Mouse (Mus musculus) G1E (cell line): ENCODE measurements around the gene Man2a2.

ENCODE experiments used
- CTCF ChIP-seq: IDR thresholded peaks from 2 replicates; pipeline ENCODE4 v1.5.1; 2012; ENCODE audit warnings: low read depth, low read length, inconsistent platforms, mixed read lengths
- GATA1 ChIP-seq: IDR thresholded peaks from 2 replicates; pipeline ENCODE4 v1.6.1; 2012; ENCODE audit warnings: borderline replicate concordance, low read length, inconsistent platforms, mixed read lengths
- GATA2 ChIP-seq: IDR thresholded peaks from 2 replicates; pipeline ENCODE4 v1.6.1; 2012; ENCODE audit warnings: low read depth, low read length, inconsistent platforms, borderline replicate concordance
- POLR2AphosphoS5 ChIP-seq: IDR thresholded peaks from 2 replicates; pipeline ENCODE4 v1.6.1; 2012; ENCODE audit warnings: low read depth, low read length, inconsistent platforms; ENCODE audit not compliant: insufficient replicate concordance
- TAL1 ChIP-seq: conservative IDR thresholded peaks from 2 replicates; pipeline ENCODE4 v1.6.1; 2012; ENCODE audit warnings: low read depth, low read length, inconsistent platforms, mixed read lengths

DNA sequence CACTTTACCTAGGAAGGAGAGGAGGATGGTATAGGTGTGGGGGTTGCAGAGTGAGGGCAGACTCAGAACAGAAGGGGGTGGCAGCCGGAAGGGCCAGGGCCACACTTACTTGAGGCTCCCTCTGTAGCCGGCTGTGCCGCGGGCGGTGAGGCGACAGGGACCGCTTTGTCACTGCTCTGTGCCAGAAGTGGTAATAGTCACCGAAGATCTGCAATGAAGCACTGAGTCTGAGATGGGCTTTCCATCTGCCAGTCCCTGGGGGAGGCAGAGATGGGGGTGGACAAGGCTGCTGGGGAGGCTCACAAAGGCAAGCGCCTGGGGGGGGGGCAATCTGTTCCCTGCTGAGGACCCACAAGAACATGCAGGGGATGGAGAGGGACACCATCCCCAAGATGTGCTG is 26.8 kb upstream of the Man2a2 start:
- no peak for TF ChIP-seq CTCF
- TF ChIP-seq TAL1, result no peak
- no peak for TF ChIP-seq GATA1
- no peak for TF ChIP-seq POLR2AphosphoS5
- TF ChIP-seq GATA2, result no peak
